Mouse (Mus musculus) liver, embryonic 14.5 days (tissue): Measurements from ENCODE around the gene Nanos3. TPM values are rescaled to one million over a fixed set of nuclear protein-coding genes. Genes with fewer than 3 reads are reported as not detected.

Experiments used
- ATAC-seq: fragments of 200-750 bp; cut with Nextera tagmentation; 2 replicates; pipeline ENCODE4 v1.8.0; 2017; ENCODE audit warnings: moderate number of reproducible peaks, mild to moderate bottlenecking, moderate library complexity; ENCODE audit not compliant: insufficient read depth
- DNase-seq, 3 experiments: peaks; one replicate each; pipeline ENCODE4 v3.0.0-alpha.2; 2012 to 2013; ENCODE audit warnings: low read depth in 3 of 3, low spot score in 3 of 3
- H3K27ac ChIP-seq: fragments of 300-500 bp; sonication (generic); 2 replicates; pipeline ENCODE4 v1.5.1; 2014; ENCODE audit warnings: moderate library complexity, mild to moderate bottlenecking, control low read depth, inconsistent platforms
- H3K27me3 ChIP-seq: fragments of 300-500 bp; sonication (generic); 2 replicates; pipeline ENCODE4 v1.6.1; 2014; ENCODE audit warnings: mild to moderate bottlenecking, low read length, moderate library complexity; ENCODE audit not compliant: control insufficient read depth, insufficient read depth
- H3K36me3 ChIP-seq: fragments of 300-500 bp; sonication (generic); replicated peaks from 2 replicates; pipeline ENCODE4 v1.6.1; 2014; ENCODE audit warnings: low read depth; ENCODE audit not compliant: control insufficient read depth, insufficient read depth
- H3K4me1 ChIP-seq, 2 experiments: fragments of 200-500 bp in 1 of 2; fragments of 300-500 bp in 1 of 2; sonication (generic) in 1 of 2; replicated peaks; 2 replicates each; pipeline ENCODE4 v1.6.1; 2012 to 2014; ENCODE audit warnings: antibody characterized with exemption in 1 of 2, inconsistent platforms in 1 of 2, low read length in 1 of 2; ENCODE audit not compliant: control insufficient read depth in 2 of 2, insufficient read depth in 2 of 2
- H3K4me2 ChIP-seq: fragments of 300-500 bp; sonication (generic); 2 replicates; pipeline ENCODE4 v1.6.1; 2014; ENCODE audit warnings: low read depth, mild to moderate bottlenecking, control low read depth, moderate library complexity
- H3K4me3 ChIP-seq, 2 experiments: fragments of 200-500 bp in 1 of 2; fragments of 300-500 bp in 1 of 2; sonication (generic) in 1 of 2; 2 replicates each; pipeline ENCODE4 v1.5.1; 2012 to 2014; ENCODE audit warnings: low read depth in 2 of 2, low read length in 2 of 2, mild to moderate bottlenecking in 2 of 2, control low read depth in 1 of 2, inconsistent platforms in 1 of 2, moderate library complexity in 1 of 2; ENCODE audit not compliant: insufficient read depth in 1 of 2
- H3K9ac ChIP-seq: fragments of 300-500 bp; sonication (generic); replicated peaks from 2 replicates; pipeline ENCODE4 v1.6.1; 2014; ENCODE audit warnings: mild to moderate bottlenecking, control low read depth, moderate library complexity
- H3K9me3 ChIP-seq: fragments of 300-500 bp; sonication (generic); 2 replicates; pipeline ENCODE4 v1.6.1; 2016; ENCODE audit warnings: low read length, mixed read lengths; ENCODE audit not compliant: control insufficient read depth
- CTCF ChIP-seq: IDR thresholded peaks from 2 replicates; pipeline ENCODE4 v1.5.1; 2016; ENCODE audit warnings: antibody characterized with exemption, low read depth, control low read depth
- EP300 ChIP-seq: IDR thresholded peaks from 2 replicates; pipeline ENCODE4 v1.6.1; 2016; ENCODE audit warnings: antibody characterized with exemption, low read depth
- WGBS: fragments of 180-500 bp; shearing (Covaris S2); extraction: QIAGEN DNeasy Blood & Tissue Kit; methylation state at CpG from one replicate; pipeline ENCODE4 v1.1.7; 2014; ENCODE audit not compliant: insufficient replicate concordance; 5-methylcytosine and 5-hydroxymethylcytosine counted together
- polyA plus RNA-seq, 2 experiments: library from polyadenylated mRNA; depleted of rRNA in 1 of 2; stranded (reverse) in 1 of 2; unstranded in 1 of 2; fragments of >200 nt; fragmentation: Nextera tagmentation in 1 of 2; extraction: Ambion mirVana in 1 of 2; gene quantifications; 2 replicates each; pipeline versions ENCODE4 v1.2.1 to v1.2.3; 2012 to 2014

Gene Nanos3
- polyA plus RNA-seq, 2 experiments = 0.12 TPM; not detected in 1

GRCm38 (mm10) chr8:84144636-84145245, 40.3 kb downstream of the Nanos3 start:
- no peak for DNase-seq

GRCm38 (mm10) chr8:84140838-84141237, 44.2 kb downstream of the Nanos3 start:
- Histone ChIP-seq H3K9me3 (no peaks in the 10 kb centered on the region), H3K4me2 (no peak overlapping the region), H3K4me3 (no peak overlapping the region), H3K9ac (no peak overlapping the region), H3K36me3 (peaks cover 3% of the 10 kb centered on the region), H3K27me3 (no peaks in the 10 kb centered on the region), H3K4me1 (no peaks in the 10 kb centered on the region), H3K27ac (no peak overlapping the region)
- ATAC-seq (no peak), DNase-seq (no peak)
- WGBS = 67% methylated on average over 4 of the region's 4 CpGs
- no peak for TF ChIP-seq CTCF
- no peak for TF ChIP-seq EP300

More at GRCm38 (mm10) chr8:84144636-84145245, 40.3 kb downstream of the Nanos3 start:
- H3K4me1 ChIP-seq = peaks cover 6 to 11% of the 10 kb centered on the region in 2 experiments
- H3K27me3 ChIP-seq = no peaks in the 10 kb centered on the region
- ATAC-seq = no peak
- H3K9ac ChIP-seq = no peak overlapping the region
- H3K27ac ChIP-seq = no peak overlapping the region
- WGBS = 74% methylated on average over 8 of the region's 8 CpGs
- TF ChIP-seq CTCF = no peak
- no peak for TF ChIP-seq EP300
- H3K4me2 ChIP-seq = no peak overlapping the region
- H3K36me3 ChIP-seq = peaks cover 3% of the 10 kb centered on the region
- H3K4me3 ChIP-seq = no peak overlapping the region
- no peaks in the 10 kb centered on the region for H3K9me3 ChIP-seq

GRCm38 (mm10) chr8:84137848-84138247, 47.2 kb downstream of the Nanos3 start:
- Histone ChIP-seq H3K36me3 (no peaks in the 10 kb centered on the region; the same call in none of the 2 replicates), H3K4me1 (no peaks in the 10 kb centered on the region), H3K9ac (no peak overlapping the region), H3K4me3 (no peak overlapping the region), H3K27me3 (no peaks in the 10 kb centered on the region), H3K9me3 (no peaks in the 10 kb centered on the region), H3K27ac (no peak overlapping the region), H3K4me2 (no peak overlapping the region)
- ATAC-seq (no peak), DNase-seq (peak in 2 of 3 experiments; percentile 11 to 20)
- WGBS = 80% methylated on average over 3 of the region's 3 CpGs
- TF ChIP-seq CTCF (no peak), EP300 (no peak)

GRCm38 (mm10) chr8:84132225-84132624, 52.8 kb downstream of the Nanos3 start:
- H3K27me3 ChIP-seq = no peaks in the 10 kb centered on the region
- no peak overlapping the region for H3K27ac ChIP-seq
- 74% methylated on average over 8 of the region's 8 CpGs for WGBS
- ATAC-seq (no peak), DNase-seq (no peak)
- H3K4me1 ChIP-seq = no peaks in the 10 kb centered on the region
- H3K9ac ChIP-seq = no peak overlapping the region
- TF ChIP-seq CTCF (no peak), EP300 (no peak)
- no peak overlapping the region for H3K4me2 ChIP-seq
- H3K36me3 ChIP-seq = no peaks in the 10 kb centered on the region; the same call in 1 of the 2 replicates
- H3K4me3 ChIP-seq = no peak overlapping the region
- H3K9me3 ChIP-seq = no peaks in the 10 kb centered on the region

- Histone ChIP-seq H3K4me1 (no peaks in the 10 kb centered on the region), H3K4me2 (no peak overlapping the region), H3K27ac (no peak overlapping the region), H3K4me3 (no peak overlapping the region), H3K27me3 (no peaks in the 10 kb centered on the region), H3K9me3 (no peaks in the 10 kb centered on the region), H3K9ac (no peak overlapping the region), H3K36me3 (no peaks in the 10 kb centered on the region; the same call in 1 of the 2 replicates)
- 65% methylated on average over 30 of the region's 30 CpGs for WGBS
- DNase-seq (no peak), ATAC-seq (no peak)
- TF ChIP-seq CTCF = no peak
- no peak for TF ChIP-seq EP300
Observed at GRCm38 (mm10) chr8:84130806-84131205, 54.2 kb downstream of the Nanos3 start.
